Mouse (Mus musculus): ENCODE measurements at regions not wholly inside any gene's neighbourhood (a gene's known extent, or its start where the extent isn't known, plus 50 kb on each side); places are given as distances from the start of the nearest gene placed in this dataset.
A peak's percentile ranks its signal among the peaks of the same experiment; 100 is the strongest.

GRCm38 (mm10) chr11:79837076-79837990 is 124.9 kb downstream of the Utp6 start:
- TF ChIP-seq GATA1 (IDR thresholded peaks at IDR 0.05; ENCODE audit: low read length): peak; percentile 79

- no peak for TF ChIP-seq GATA1 (IDR thresholded peaks at IDR 0.05; ENCODE audit: low read length)
Observed at GRCm38 (mm10) chr11:79835873-79836272, 126.3 kb downstream of the Utp6 start.

GRCm38 (mm10) chr11:79833817-79834216 is 128.4 kb downstream of the Utp6 start:
- TF ChIP-seq GATA1 (IDR thresholded peaks at IDR 0.05; ENCODE audit: low read length): no peak

GRCm38 (mm10) chr11:79831591-79832320 is 130.4 kb downstream of the Utp6 start:
- no peak for TF ChIP-seq GATA1 (IDR thresholded peaks at IDR 0.05; ENCODE audit: low read length)

GRCm38 (mm10) chr11:79830567-79831055 is 131.6 kb downstream of the Utp6 start:
- TF ChIP-seq GATA1 (IDR thresholded peaks at IDR 0.05; ENCODE audit: low read length): no peak

- TF ChIP-seq GATA1 (IDR thresholded peaks at IDR 0.05; ENCODE audit: low read length): no peak
Observed at GRCm38 (mm10) chr11:79827034-79827433, 135.2 kb downstream of the Utp6 start.

GRCm38 (mm10) chr11:79825881-79826280 is 136.3 kb downstream of the Utp6 start:
- TF ChIP-seq GATA1 (IDR thresholded peaks at IDR 0.05; ENCODE audit: low read length): no peak

- no peak for TF ChIP-seq GATA1 (IDR thresholded peaks at IDR 0.05; ENCODE audit: low read length)
Observed at GRCm38 (mm10) chr11:79823631-79824310, 138.4 kb downstream of the Utp6 start.

GRCm38 (mm10) chr11:79821986-79822385 is 140.2 kb downstream of the Utp6 start:
- TF ChIP-seq GATA1 (IDR thresholded peaks at IDR 0.05; ENCODE audit: low read length): no peak

- TF ChIP-seq GATA1 (IDR thresholded peaks at IDR 0.05; ENCODE audit: low read length): no peak
Observed at GRCm38 (mm10) chr11:79815156-79815555, 147.0 kb downstream of the Utp6 start.

GRCm38 (mm10) chr11:79806911-79807466 is 155.2 kb downstream of the Utp6 start:
- TF ChIP-seq GATA1 (IDR thresholded peaks at IDR 0.05; ENCODE audit: low read length): no peak

- TF ChIP-seq GATA1 (IDR thresholded peaks at IDR 0.05; ENCODE audit: low read length): no peak
Observed at GRCm38 (mm10) chr11:79806417-79806816, 155.8 kb downstream of the Utp6 start.

- no peak for TF ChIP-seq GATA1 (IDR thresholded peaks at IDR 0.05; ENCODE audit: low read length)
Observed at GRCm38 (mm10) chr11:79805981-79806415, 156.2 kb downstream of the Utp6 start.

- no peak for TF ChIP-seq GATA1 (IDR thresholded peaks at IDR 0.05; ENCODE audit: low read length)
Observed at GRCm38 (mm10) chr11:79803971-79804370, 158.2 kb downstream of the Utp6 start.

- TF ChIP-seq GATA1 (IDR thresholded peaks at IDR 0.05; ENCODE audit: low read length): no peak
Observed at GRCm38 (mm10) chr11:79803006-79803405, 159.2 kb downstream of the Utp6 start.

Measured in G1E-ER4 (cell line).